20 mouse cellular contexts compared by ENCODE assay signal in genomic region chr3:81123461-81123860, GRCm38 (mm10).
"Had no signal": no experiment of that assay in that cellular context is flagged by ENCODE, and none has a peak within 500 bp of the region (broad histone marks: within the 10 kb centered on the region; RNA-seq: fewer than 3 reads in every experiment).

No protein-coding gene starts in this region.

- H3K4me1 ChIP-seq: liver, embryonic 13.5 days; neural tube, embryonic 12.5 days; neural tube, embryonic 15.5 days had no signal

- H3K9ac ChIP-seq: liver, embryonic 13.5 days; neural tube, embryonic 12.5 days; neural tube, embryonic 15.5 days had no signal

- DNase-seq: kidney, adult 18-20 months; kidney, postnatal 25 days; layer of hippocampus, adult 9-11 months; liver, embryonic 13.5 days; lung, adult 2 months; lung, postnatal 36 days; midbrain, embryonic 14.5 days; right cerebral cortex, adult 18-20 months; right cerebral cortex, postnatal 14 days; right cerebral cortex, postnatal 4 days; thymus, adult 2 months; thymus, postnatal 25 days had no signal

- H3K4me2 ChIP-seq: liver, embryonic 13.5 days; midbrain, embryonic 11.5 days; neural tube, embryonic 12.5 days; neural tube, embryonic 15.5 days had no signal

- ATAC-seq: intestine, embryonic 16.5 days; lung, postnatal 0 days had no signal

- H3K36me3 ChIP-seq: liver, embryonic 13.5 days; neural tube, embryonic 12.5 days; neural tube, embryonic 15.5 days had no signal

- H3K27me3 ChIP-seq: liver, embryonic 13.5 days; neural tube, embryonic 12.5 days; neural tube, embryonic 15.5 days had no signal

- H3K27ac ChIP-seq: kidney, postnatal 0 days; layer of hippocampus, adult 2 months; liver, embryonic 13.5 days; neural tube, embryonic 12.5 days; neural tube, embryonic 15.5 days; stomach, postnatal 0 days had no signal

- H3K9me3 ChIP-seq: liver, embryonic 13.5 days; neural tube, embryonic 12.5 days; neural tube, embryonic 15.5 days had no signal

- H3K4me3 ChIP-seq: layer of hippocampus, adult 2 months; liver, embryonic 13.5 days; neural tube, embryonic 12.5 days; neural tube, embryonic 15.5 days had no signal
